Mouse (Mus musculus) limb, embryonic 11.5 days (tissue): ENCODE data around the gene Reps2. TPM values are rescaled to one million over a fixed set of nuclear protein-coding genes. Genes with fewer than 3 reads are reported as not detected.

Experiments used
- ATAC-seq: fragments of 200-750 bp; cut with Nextera tagmentation; 2 replicates; pipeline ENCODE4 v1.8.0; 2017; ENCODE audit warnings: low read depth; ENCODE audit not compliant: insufficient number of reproducible peaks, low FRiP score, low TSS enrichment
- DNase-seq: peaks from one replicate; pipeline ENCODE4 v3.0.0-alpha.2; 2015; ENCODE audit warnings: low spot score
- H3K27ac ChIP-seq: fragments of 300-500 bp; sonication (generic); replicated peaks from 2 replicates; pipeline ENCODE4 v1.5.1; 2014; ENCODE audit warnings: low read depth, mild to moderate bottlenecking, low read length
- H3K27me3 ChIP-seq: fragments of 300-500 bp; sonication (generic); 2 replicates; pipeline ENCODE4 v1.6.1; 2014; ENCODE audit warnings: mild to moderate bottlenecking, low read length, mixed read lengths; ENCODE audit not compliant: control insufficient read depth, insufficient read depth
- H3K36me3 ChIP-seq: fragments of 300-500 bp; sonication (generic); 2 replicates; pipeline ENCODE4 v1.6.1; 2014; ENCODE audit warnings: mild to moderate bottlenecking, low read length, moderate library complexity, mixed read lengths; ENCODE audit not compliant: control insufficient read depth, insufficient read depth
- H3K4me1 ChIP-seq: fragments of 300-500 bp; sonication (generic); 2 replicates; pipeline ENCODE4 v1.6.1; 2014; ENCODE audit warnings: low read length, mixed read lengths; ENCODE audit not compliant: control insufficient read depth, insufficient read depth
- H3K4me2 ChIP-seq: fragments of 300-500 bp; sonication (generic); 2 replicates; pipeline ENCODE4 v1.6.1; 2014; ENCODE audit warnings: low read depth, mild to moderate bottlenecking, moderate library complexity; ENCODE audit not compliant: severe bottlenecking
- H3K4me3 ChIP-seq: fragments of 300-500 bp; sonication (generic); 2 replicates; pipeline ENCODE4 v1.5.1; 2014; ENCODE audit warnings: low read depth, low read length
- H3K9ac ChIP-seq: fragments of 300-500 bp; sonication (generic); 2 replicates; pipeline ENCODE4 v1.6.1; 2014; ENCODE audit warnings: mild to moderate bottlenecking, low read length
- H3K9me3 ChIP-seq: fragments of 300-500 bp; sonication (generic); 2 replicates; pipeline ENCODE4 v1.6.1; 2016; ENCODE audit warnings: low read length; ENCODE audit not compliant: control insufficient read depth
- WGBS: fragments of 180-500 bp; shearing (Covaris S2); extraction: QIAGEN DNeasy Blood & Tissue Kit; methylation state at CpG from one replicate; pipeline ENCODE4 v1.1.7; 2014; 5-methylcytosine and 5-hydroxymethylcytosine counted together
- polyA plus RNA-seq: library from polyadenylated mRNA; unstranded; fragments of >200 nt; fragmentation: Nextera tagmentation; extraction: Ambion mirVana; gene quantifications from 2 replicates; pipeline ENCODE4 v1.2.1, GENCODE M21; 2014

Gene Reps2
- polyA plus RNA-seq, 1 experiment from 2014 or later, result 0.44 TPM

DNA sequence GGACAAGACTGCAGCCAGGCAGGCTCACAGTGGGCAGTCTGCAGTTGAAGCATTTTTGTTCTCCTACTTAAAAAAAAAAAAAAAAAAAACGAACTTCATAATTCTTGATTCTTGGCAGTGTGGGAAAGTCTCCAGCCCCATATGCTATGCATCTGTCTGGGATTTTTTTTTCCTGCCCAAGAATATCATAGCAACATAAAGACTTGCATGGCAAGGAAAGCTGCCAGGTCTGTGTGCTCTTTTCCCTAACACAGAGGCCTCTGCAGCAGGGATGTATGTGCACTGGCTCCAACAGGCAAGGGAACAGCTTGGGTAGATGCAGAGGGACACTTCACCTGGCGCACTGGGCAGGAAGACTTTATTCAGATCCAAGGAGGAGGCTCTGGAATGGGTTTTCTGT is 140.0 kb downstream of the Reps2 start:
- no peak for DNase-seq
- 61% methylated on average over 2 of the region's 2 CpGs for WGBS
- ATAC-seq, result no peak

DNA sequence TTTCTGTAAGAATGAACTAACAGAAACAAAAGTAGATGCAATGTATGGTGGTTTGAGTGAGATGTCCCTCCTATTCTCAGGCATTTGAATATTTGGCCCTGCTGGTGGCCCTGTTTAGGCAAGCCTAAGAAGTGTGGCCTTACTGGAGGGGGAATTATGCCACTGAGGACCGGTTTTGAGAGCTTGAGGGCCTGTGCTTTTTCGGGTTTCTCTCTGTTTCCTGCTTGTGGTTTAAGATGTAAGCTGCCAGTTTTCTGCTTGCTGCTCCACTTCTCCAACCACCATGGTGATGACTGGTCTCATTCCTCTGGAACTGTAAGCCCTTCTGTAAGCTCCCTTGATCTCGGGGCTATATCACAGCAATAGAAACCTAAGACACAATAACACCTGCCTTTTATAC is 142.5 kb downstream of the Reps2 start:
- no peak overlapping the region for H3K4me2 ChIP-seq
- no peak overlapping the region for H3K4me3 ChIP-seq
- H3K27ac ChIP-seq, result no peak overlapping the region
- WGBS, result 86% methylated on average over 3 of the region's 3 CpGs
- no peaks in the 10 kb centered on the region for H3K4me1 ChIP-seq
- no peaks in the 10 kb centered on the region for H3K36me3 ChIP-seq
- H3K9me3 ChIP-seq, result no peaks in the 10 kb centered on the region
- no peak for DNase-seq
- H3K27me3 ChIP-seq, result peaks cover 9% of the 10 kb centered on the region; the same call in 1 of the 2 replicates
- no peak for ATAC-seq
- H3K9ac ChIP-seq, result no peak overlapping the region

More for the DNA sequence above, 140.0 kb downstream of the Reps2 start:
- H3K9ac ChIP-seq, result no peak overlapping the region
- no peaks in the 10 kb centered on the region for H3K36me3 ChIP-seq
- no peak overlapping the region for H3K4me3 ChIP-seq
- H3K27ac ChIP-seq, result no peak overlapping the region
- no peaks in the 10 kb centered on the region for H3K4me1 ChIP-seq
- no peak overlapping the region for H3K4me2 ChIP-seq
- peaks cover 9% of the 10 kb centered on the region; the same call in 1 of the 2 replicates for H3K27me3 ChIP-seq
- H3K9me3 ChIP-seq, result no peaks in the 10 kb centered on the region

DNA sequence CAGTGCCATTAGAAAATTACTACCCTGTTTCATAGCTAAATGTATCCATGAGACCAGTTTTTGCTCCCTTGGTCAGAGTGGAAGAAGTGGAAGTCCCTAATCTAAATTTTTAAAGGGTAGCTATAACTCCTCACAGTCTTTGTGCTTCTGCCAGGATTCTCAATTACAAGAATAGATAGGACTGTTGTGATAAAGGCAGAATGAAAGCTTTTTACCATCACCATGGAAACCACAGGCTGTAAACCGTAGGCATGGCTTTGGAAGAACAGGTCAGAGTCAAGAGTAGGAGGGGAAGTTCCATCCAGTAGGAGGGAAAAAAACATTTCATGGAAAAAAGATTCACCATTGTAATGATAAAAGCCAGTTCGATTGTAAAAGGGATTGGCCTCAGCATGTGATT is 147.0 kb downstream of the Reps2 start:
- WGBS, result 75% methylated on average over 2 of the region's 2 CpGs
- ATAC-seq, result no peak
- 0 out of 2 replicates have a peak, but pooled peaks cover 4% of the 10 kb centered on the region for H3K27me3 ChIP-seq

DNA sequence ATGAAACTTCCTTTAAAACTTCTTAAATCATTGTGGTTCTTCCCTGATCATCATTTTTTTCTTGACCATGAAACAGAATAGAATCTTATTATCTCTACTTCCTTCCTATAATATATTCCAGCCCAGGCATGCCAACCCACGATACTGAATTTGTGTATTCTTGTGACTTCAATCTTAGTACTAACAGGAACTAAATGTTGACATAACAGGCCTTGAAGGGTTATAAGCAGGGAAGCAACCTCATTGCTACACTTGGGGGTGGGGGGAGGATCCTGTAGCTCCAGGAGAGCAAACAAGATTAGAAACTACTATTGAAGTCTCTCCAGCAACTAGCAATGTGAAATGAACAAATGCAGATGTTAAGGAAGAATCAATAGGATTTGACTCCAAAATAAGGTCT is 154.8 kb downstream of the Reps2 start:
- H3K27ac ChIP-seq, result no peak overlapping the region
- 0 out of 2 replicates have a peak, but pooled peaks cover 2% of the 10 kb centered on the region for H3K27me3 ChIP-seq
- no peak overlapping the region for H3K4me2 ChIP-seq
- H3K9me3 ChIP-seq, result no peaks in the 10 kb centered on the region
- no peak overlapping the region for H3K4me3 ChIP-seq
- no peak overlapping the region for H3K9ac ChIP-seq
- WGBS, result 83% methylated on average over 1 of the region's 1 CpGs
- DNase-seq, result no peak
- no peaks in the 10 kb centered on the region for H3K4me1 ChIP-seq
- no peak for ATAC-seq
- no peaks in the 10 kb centered on the region for H3K36me3 ChIP-seq

More for the DNA sequence above, 147.0 kb downstream of the Reps2 start:
- Histone ChIP-seq H3K4me3 (no peak overlapping the region), H3K27ac (no peak overlapping the region), H3K9ac (no peak overlapping the region), H3K4me1 (no peaks in the 10 kb centered on the region), H3K36me3 (no peaks in the 10 kb centered on the region), H3K9me3 (no peaks in the 10 kb centered on the region), H3K4me2 (no peak overlapping the region)
- no peak for DNase-seq

DNA sequence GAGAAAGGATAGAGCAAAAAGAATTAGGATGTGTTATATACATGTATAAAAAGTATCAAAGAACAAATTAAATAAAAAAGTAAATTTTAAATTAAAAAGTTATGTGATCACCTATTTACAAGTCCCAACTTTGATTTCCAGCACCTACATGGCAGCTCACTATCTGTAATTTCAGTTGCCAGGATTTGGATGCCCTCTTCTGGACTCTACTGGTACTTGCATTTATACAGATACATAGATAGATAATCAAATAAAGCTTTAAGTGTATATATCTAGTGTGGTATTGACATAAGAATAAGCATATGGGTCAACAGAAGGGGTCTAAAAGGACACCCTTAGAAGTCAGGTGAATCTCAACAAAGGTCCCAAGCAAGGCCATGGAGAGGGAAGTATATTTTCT is 155.7 kb downstream of the Reps2 start:
- Histone ChIP-seq H3K4me1 (no peaks in the 10 kb centered on the region), H3K4me2 (no peak overlapping the region), H3K27ac (no peak overlapping the region), H3K9ac (no peak overlapping the region), H3K9me3 (no peaks in the 10 kb centered on the region), H3K27me3 (0 out of 2 replicates have a peak, but pooled peaks cover 2% of the 10 kb centered on the region), H3K4me3 (no peak overlapping the region), H3K36me3 (no peaks in the 10 kb centered on the region)
- no peak for ATAC-seq
- no peak for DNase-seq

DNA sequence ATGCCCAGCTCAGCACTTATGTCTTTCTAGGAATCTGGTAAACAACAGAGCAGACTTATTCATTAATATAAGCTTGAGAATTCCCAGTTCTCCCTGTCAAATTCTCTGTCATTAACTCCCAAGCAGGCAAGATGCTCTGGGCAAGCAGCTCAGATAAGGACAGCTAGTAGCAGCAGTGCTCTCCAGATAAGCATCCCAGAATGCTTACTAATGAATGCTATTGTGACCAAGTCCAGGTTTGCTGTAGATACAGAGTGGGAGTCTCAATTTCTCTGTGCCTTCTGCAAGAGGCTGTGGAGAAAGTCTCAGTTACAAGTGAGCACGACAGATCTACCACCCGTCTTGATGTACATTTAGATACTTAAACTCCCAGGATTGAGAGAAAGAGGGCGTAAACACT is 173.2 kb downstream of the Reps2 start:
- no peaks in the 10 kb centered on the region for H3K27me3 ChIP-seq
- 71% methylated on average over 3 of the region's 3 CpGs for WGBS

DNA sequence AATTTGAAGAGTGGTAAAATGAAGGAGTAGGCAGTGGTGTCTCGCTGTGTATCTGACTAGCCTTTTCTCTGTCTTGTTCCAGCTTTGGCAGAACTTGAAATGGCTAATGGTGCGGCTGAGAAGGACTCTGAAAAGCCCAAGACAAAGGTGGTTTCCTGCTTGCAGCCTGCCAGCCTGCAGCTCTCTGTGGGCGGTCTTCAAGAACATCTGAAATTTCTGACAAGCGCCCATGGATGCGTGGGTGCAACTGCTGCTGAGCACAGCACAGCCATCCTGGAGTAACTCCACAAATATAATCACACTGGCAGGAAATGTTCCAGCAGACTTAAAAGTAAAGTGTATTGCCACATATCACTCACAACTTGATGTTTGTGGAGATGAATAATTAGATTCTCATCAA is 181.3 kb downstream of the Reps2 start:
- DNase-seq, result no peak
- Histone ChIP-seq H3K36me3 (no peaks in the 10 kb centered on the region), H3K9ac (no peak overlapping the region), H3K9me3 (no peaks in the 10 kb centered on the region), H3K27me3 (no peaks in the 10 kb centered on the region), H3K4me3 (no peak overlapping the region), H3K27ac (no peak overlapping the region), H3K4me1 (no peaks in the 10 kb centered on the region), H3K4me2 (no peak overlapping the region)
- WGBS, result 83% methylated on average over 5 of the region's 5 CpGs
- no peak for ATAC-seq

More for the DNA sequence above, 173.2 kb downstream of the Reps2 start:
- no peak overlapping the region for H3K9ac ChIP-seq
- H3K4me2 ChIP-seq, result no peak overlapping the region
- DNase-seq (no peak), ATAC-seq (no peak)
- no peak overlapping the region for H3K27ac ChIP-seq
- no peaks in the 10 kb centered on the region for H3K4me1 ChIP-seq
- H3K4me3 ChIP-seq, result no peak overlapping the region
- no peaks in the 10 kb centered on the region for H3K36me3 ChIP-seq
- no peaks in the 10 kb centered on the region for H3K9me3 ChIP-seq

DNA sequence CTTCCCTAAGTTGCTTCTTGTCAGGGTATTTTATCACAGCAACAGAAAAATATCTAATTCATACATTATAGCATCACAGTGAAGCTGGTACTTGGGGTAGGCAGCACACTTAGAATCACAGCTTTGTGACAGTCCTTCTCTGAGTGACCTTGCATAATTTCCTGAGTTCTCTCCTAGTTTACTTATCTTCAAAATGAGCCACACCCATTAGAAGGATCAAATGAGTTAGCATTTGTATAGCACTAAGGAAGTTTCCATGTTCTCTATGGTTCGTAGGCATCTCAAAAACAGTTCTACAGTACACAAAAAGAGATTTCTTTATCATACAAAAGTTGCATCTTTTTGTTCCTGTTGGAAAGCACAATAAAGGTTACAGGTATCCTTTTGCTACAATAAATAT is 187.0 kb downstream of the Reps2 start:
- Histone ChIP-seq H3K36me3 (no peaks in the 10 kb centered on the region), H3K27ac (no peak overlapping the region), H3K9me3 (no peaks in the 10 kb centered on the region), H3K9ac (no peak overlapping the region), H3K27me3 (no peaks in the 10 kb centered on the region), H3K4me1 (no peaks in the 10 kb centered on the region), H3K4me2 (no peak overlapping the region), H3K4me3 (no peak overlapping the region)
- DNase-seq (no peak), ATAC-seq (no peak)
- WGBS, result 83% methylated on average over 1 of the region's 1 CpGs

DNA sequence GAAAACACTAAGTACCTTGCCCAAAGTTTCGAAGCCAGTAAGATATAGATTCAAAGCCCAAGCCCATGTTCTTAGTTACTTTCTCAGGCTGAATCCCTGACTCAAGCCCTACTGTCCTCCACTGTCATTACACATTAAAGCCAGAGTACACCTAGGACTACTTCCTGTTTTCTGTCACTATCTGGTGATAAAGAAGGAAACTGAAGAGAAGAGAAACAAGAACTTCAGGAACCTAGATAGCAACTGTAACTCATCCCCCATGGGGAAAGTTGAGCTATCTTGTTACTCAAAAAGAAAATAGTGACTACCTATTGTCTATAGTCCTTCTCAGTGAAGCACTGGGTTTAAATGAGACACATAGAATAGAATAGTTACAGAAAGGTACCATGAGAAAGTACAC is 188.1 kb downstream of the Reps2 start:
- no peak for ATAC-seq

More for the DNA sequence above, 188.1 kb downstream of the Reps2 start:
- Histone ChIP-seq H3K36me3 (no peaks in the 10 kb centered on the region), H3K9ac (no peak overlapping the region), H3K27ac (no peak overlapping the region), H3K4me3 (no peak overlapping the region), H3K4me2 (no peak overlapping the region), H3K9me3 (no peaks in the 10 kb centered on the region), H3K27me3 (no peaks in the 10 kb centered on the region), H3K4me1 (no peaks in the 10 kb centered on the region)
- no peak for DNase-seq
- 90% methylated on average over 1 of the region's 1 CpGs for WGBS
